27 mouse cellular contexts compared by ENCODE assay signal in genomic region chr15:91202486-91202885, GRCm38 (mm10). TPM values are rescaled to one million over a fixed set of nuclear protein-coding genes. Genes with fewer than 3 reads are reported as not detected.
DNase-seq lines count a peak whose midpoint lies in the region; ATAC-seq and TF ChIP-seq lines count a peak whose summit lies in the region.
"Had no signal": no experiment of that assay in that cellular context is flagged by ENCODE, and none has a peak within 500 bp of the region (broad histone marks: within the 10 kb centered on the region; RNA-seq: fewer than 3 reads in every experiment).

No protein-coding gene starts in this region.

- no peaks in the 10 kb centered on the region for H3K27me3 ChIP-seq in liver, adult 2 months (ENCODE audit: control insufficient read depth, insufficient read depth, low read length)
- H3K27me3 ChIP-seq in liver, embryonic 12.5 days (replicated peaks) = no peaks in the 10 kb centered on the region
- H3K27me3 ChIP-seq in heart, embryonic 12.5 days (replicated peaks) = no peaks in the 10 kb centered on the region
- H3K27me3 ChIP-seq: CH12.LX had no signal

- H3K4me2 ChIP-seq in liver, embryonic 12.5 days = no peak overlapping the region
- H3K4me2 ChIP-seq in heart, embryonic 12.5 days = no peak overlapping the region

- H3K4me1 ChIP-seq in liver, adult 2 months (ENCODE audit: control insufficient read depth, insufficient read depth, low read length) = peaks cover 21% of the 10 kb centered on the region
- no peaks in the 10 kb centered on the region for H3K4me1 ChIP-seq in liver, embryonic 12.5 days
- H3K4me1 ChIP-seq in heart, embryonic 12.5 days (replicated peaks) = no peaks in the 10 kb centered on the region

- no peaks in the 10 kb centered on the region for H3K9me3 ChIP-seq in liver, embryonic 12.5 days (replicated peaks)
- H3K9me3 ChIP-seq in heart, embryonic 12.5 days (replicated peaks) = no peaks in the 10 kb centered on the region

- H3K9ac ChIP-seq in liver, adult 2 months (ENCODE audit: low read depth, low read length) = no peak overlapping the region
- H3K9ac ChIP-seq in liver, embryonic 12.5 days = no peak overlapping the region
- H3K9ac ChIP-seq in heart, embryonic 12.5 days = no peak overlapping the region

- H3K79me2 ChIP-seq in liver, adult 2 months (ENCODE audit: control insufficient read depth, insufficient read depth, low read length) = no peaks in the 10 kb centered on the region

- peak; percentile 72 for DNase-seq in liver, adult 2 months (ENCODE audit: extremely low read depth, low read depth, low spot score)
- DNase-seq: adrenal gland, adult 2 months; adrenal gland, adult 8-10 months; adrenal gland, postnatal 10 days; adrenal gland, postnatal 14 days; adrenal gland, postnatal 25 days; adrenal gland, postnatal 36 days; B cell, adult 2 months; cerebellum, adult 11 months; cerebellum, adult 11-12 months; cerebellum, adult 18-20 months had no signal

- H3K4me3 ChIP-seq in liver, adult 2 months (ENCODE audit: insufficient read depth, low read depth, low read length) = no peak overlapping the region
- no peak overlapping the region for H3K4me3 ChIP-seq in liver, embryonic 12.5 days
- H3K4me3 ChIP-seq in heart, embryonic 12.5 days = no peak overlapping the region

- H3K27ac ChIP-seq in liver, adult 2 months (replicated peaks; ENCODE audit: insufficient read depth, low read depth, low read length) = no peak overlapping the region
- H3K27ac ChIP-seq in liver, embryonic 12.5 days = no peak overlapping the region
- no peak overlapping the region for H3K27ac ChIP-seq in heart, embryonic 12.5 days (ENCODE audit: poor library complexity, severe bottlenecking)

- ATAC-seq in liver, embryonic 12.5 days = no peak
- peak; percentile 92 for ATAC-seq in granulocyte monocyte progenitor cell, adult 5-6 weeks (replicated peaks; ENCODE audit: poor library complexity, severe bottlenecking)
- ATAC-seq in megakaryocyte, adult 5-6 weeks (ENCODE audit: poor library complexity, severe bottlenecking) = peak; percentile 77
- ATAC-seq in megakaryocyte progenitor cell, adult 5-6 weeks (replicated peaks; ENCODE audit: poor library complexity) = peak; percentile 90
- ATAC-seq in inflammation-experienced regulatory T-cells, adult 6 months = no peak
- no peak for ATAC-seq in activated CD4-positive, CD25-positive, alpha-beta regulatory T cell, adult 4 months
- no peak for ATAC-seq in heart, embryonic 12.5 days (ENCODE audit: insufficient number of reproducible peaks, low FRiP score)
- ATAC-seq: CD4-positive, CD25-positive, alpha-beta regulatory T cell, adult 4 months; Patski had no signal

- 42% methylated on average over 1 of the region's 1 CpGs for WGBS in liver, adult 2 months
- WGBS in liver, embryonic 12.5 days (ENCODE audit: insufficient replicate concordance) = 82% methylated on average over 1 of the region's 1 CpGs
- 87% methylated on average over 1 of the region's 1 CpGs for WGBS in heart, embryonic 12.5 days

- TF ChIP-seq POLR2A in liver, adult 2 months (IDR thresholded peaks at IDR 0.05; ENCODE audit: extremely low read depth, insufficient read depth, low read length) = no peak

- H3K36me3 ChIP-seq in liver, adult 2 months (ENCODE audit: control insufficient read depth, insufficient read depth, low read length) = no peaks in the 10 kb centered on the region
- H3K36me3 ChIP-seq in liver, embryonic 12.5 days = no peaks in the 10 kb centered on the region
- H3K36me3 ChIP-seq in heart, embryonic 12.5 days = no peaks in the 10 kb centered on the region
- H3K36me3 ChIP-seq: G1E had no signal

- TF ChIP-seq CTCF in liver, adult 2 months (IDR thresholded peaks at IDR 0.05; ENCODE audit: low read depth, low read length) = no peak

RNA-seq across cellular contexts. Expression of gene CN725425, which starts 3.2 kb away (rescaled TPM):
- not detected in 2 replicates for total RNA-seq in liver, adult 2 months (2014; rRNA removed)
- polyA plus RNA-seq in liver, adult 2 months (2012; rRNA removed) = not detected in 2 replicates
- not detected in 2 replicates for polyA plus RNA-seq in liver, embryonic 12.5 days (2016; fragmentation: Nextera tagmentation; extraction: Ambion mirVana)
- not detected in 2 replicates for total RNA-seq in granulocyte monocyte progenitor cell, adult 5-6 weeks (2014; fragmentation: Nextera tagmentation)
- not detected in 2 replicates for total RNA-seq in granulocyte monocyte progenitor cell, adult 5-6 weeks (2017)
- total RNA-seq in megakaryocyte, adult 5-6 weeks (2015) = not detected in 2 replicates
- total RNA-seq in megakaryocyte, adult 5-6 weeks (2017) = not detected in 2 replicates
- not detected in 2 replicates for total RNA-seq in megakaryocyte progenitor cell, adult 5-6 weeks (2015)
- total RNA-seq in megakaryocyte progenitor cell, adult 5-6 weeks (2017) = not detected in 2 replicates
- polyA plus RNA-seq in inflammation-experienced regulatory T-cells, adult 6 months (2017; shearing (Covaris generic)) = not detected
- polyA plus RNA-seq in activated CD4-positive, CD25-positive, alpha-beta regulatory T cell, adult 4 months (2017; shearing (Covaris generic)) = not detected
- polyA plus RNA-seq in heart, embryonic 12.5 days (2016; fragmentation: Nextera tagmentation; extraction: Ambion mirVana) = not detected in 2 replicates
- total RNA-seq: adrenal gland, adult 18-20 months; adrenal gland, adult 2 months; adrenal gland, adult 8-10 months; adrenal gland, postnatal 10 days; adrenal gland, postnatal 14 days; adrenal gland, postnatal 25 days; adrenal gland, postnatal 36 days; adrenal gland, postnatal 4 days; CH12.LX; G1E; MEL had no signal
- polyA plus RNA-seq: adrenal gland, adult 2 months; brain, embryonic 14.5 days; C2C12; CD4-positive, CD25-positive, alpha-beta regulatory T cell, adult 4 months; G1E; Patski had no signal

RNA-seq across cellular contexts. Expression of gene Abcd2, which starts 10.9 kb away (rescaled TPM):
- total RNA-seq in liver, adult 2 months (2014; rRNA removed) = 42.0 and 54.2 TPM in 2 replicates
- polyA plus RNA-seq in liver, adult 2 months (2012; rRNA removed) = 5.6 and 7.0 TPM in 2 replicates
- 1.7 and 1.9 TPM in 2 replicates for polyA plus RNA-seq in liver, embryonic 12.5 days (2016; fragmentation: Nextera tagmentation; extraction: Ambion mirVana)
- total RNA-seq in granulocyte monocyte progenitor cell, adult 5-6 weeks (2014; fragmentation: Nextera tagmentation) = 29.6 and 42.3 TPM in 2 replicates
- total RNA-seq in granulocyte monocyte progenitor cell, adult 5-6 weeks (2017) = 45.2 and 58.2 TPM in 2 replicates
- total RNA-seq in megakaryocyte, adult 5-6 weeks (2015) = 66.5 and 67.1 TPM in 2 replicates
- total RNA-seq in megakaryocyte, adult 5-6 weeks (2017) = 78.0 and 81.5 TPM in 2 replicates
- total RNA-seq in megakaryocyte progenitor cell, adult 5-6 weeks (2015) = 31.1 and 39.5 TPM in 2 replicates
- total RNA-seq in megakaryocyte progenitor cell, adult 5-6 weeks (2017) = 40.6 and 43.8 TPM in 2 replicates
- under 1 TPM in 1 of 3 experiments, not detected in 2; 0.15 TPM for polyA plus RNA-seq in inflammation-experienced regulatory T-cells, adult 6 months (2017; shearing (Covaris generic))
- under 1 TPM in 1 of 2 experiments, not detected in 1; 0.16 TPM for polyA plus RNA-seq in activated CD4-positive, CD25-positive, alpha-beta regulatory T cell, adult 4 months (2017; shearing (Covaris generic))
- polyA plus RNA-seq in heart, embryonic 12.5 days (2016; fragmentation: Nextera tagmentation; extraction: Ambion mirVana) = 0.92 and 1.1 TPM in 2 replicates
- total RNA-seq: CH12.LX, G1E, MEL had no signal
- polyA plus RNA-seq: G1E had no signal

Comparison
In these comparisons a context has a peak if more than half of its experiments do, and no peak if none do; other contexts are left out.
1. ATAC-seq: peak in granulocyte monocyte progenitor cell, adult 5-6 weeks (single experiment), megakaryocyte, adult 5-6 weeks (single experiment) and megakaryocyte progenitor cell, adult 5-6 weeks (single experiment); none in liver, embryonic 12.5 days (single experiment), inflammation-experienced regulatory T-cells, adult 6 months (single experiment), activated CD4-positive, CD25-positive, alpha-beta regulatory T cell, adult 4 months (single experiment) and heart, embryonic 12.5 days (single experiment).